Mouse (Mus musculus): Measurements from ENCODE around the gene Camta2.

GRCm38 (mm10) chr11:70668335-70668770, 19.6 kb downstream of the Camta2 start:
- TF ChIP-seq CTCF (IDR thresholded peaks at IDR 0.05; ENCODE audit: low read depth) (0 out of 2 replicates have a peak, but pooled peaks have one; percentile 0), EP300 (optimal IDR thresholded peaks at IDR 0.05) (no peak)
